ENCODE assay signal across 8 mouse cellular contexts in the genomic region with DNA sequence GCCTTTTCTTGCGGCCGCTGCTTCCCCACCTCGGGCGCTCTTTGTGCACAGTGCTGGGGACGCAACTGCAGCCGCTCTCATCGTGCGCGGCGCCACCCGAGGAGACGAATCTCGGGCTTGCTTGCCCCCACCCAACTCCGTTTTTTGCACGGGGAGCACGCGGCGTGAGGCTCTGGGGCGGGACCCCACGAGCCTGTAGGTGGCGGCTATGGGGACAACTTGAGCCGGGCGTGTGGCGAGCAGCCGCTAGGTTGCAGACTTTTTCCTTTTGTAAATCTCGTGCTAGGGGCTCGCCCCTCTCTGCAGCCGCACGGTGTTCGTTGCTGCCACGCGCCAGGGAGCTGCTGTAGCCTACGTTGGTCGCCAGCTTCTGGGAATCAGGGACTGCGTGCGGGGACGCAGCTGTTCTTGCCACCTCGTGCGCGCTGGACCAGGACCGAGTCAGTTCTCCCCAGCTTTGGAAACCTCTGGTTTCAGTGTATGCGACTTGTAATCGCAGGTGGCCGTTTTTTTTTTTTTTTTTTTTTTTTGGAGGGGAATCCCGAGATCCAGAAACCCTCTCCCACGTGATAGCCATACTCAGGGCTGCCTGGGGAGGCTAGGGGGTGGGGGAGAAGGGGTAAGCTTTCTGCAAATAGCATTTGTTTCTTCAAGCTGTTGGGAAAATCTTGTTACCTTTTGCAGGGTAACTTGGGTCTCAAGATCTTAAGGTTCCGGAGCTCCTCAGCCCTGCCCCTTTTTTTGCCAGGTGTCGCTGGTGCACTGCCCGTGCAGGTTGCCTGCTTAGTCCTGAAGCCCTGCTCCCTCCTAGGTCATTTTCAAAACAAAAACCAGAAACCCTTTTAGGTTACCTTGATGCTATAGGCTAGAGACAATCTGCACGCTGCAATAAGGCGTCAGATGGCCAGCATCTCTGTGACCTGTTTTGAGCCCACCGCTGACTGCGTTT. TPM values are rescaled to one million over a fixed set of nuclear protein-coding genes. Genes with fewer than 3 reads are reported as not detected.
DNase-seq lines count a peak whose midpoint lies in the region; ATAC-seq and TF ChIP-seq lines count a peak whose summit lies in the region.

No protein-coding gene starts in this region.

- peak; percentile 75 for ATAC-seq in midbrain, embryonic 14.5 days (ENCODE audit: low FRiP score, low TSS enrichment)

- peak; percentile 35 for DNase-seq in gastrocnemius, postnatal 10 days
- DNase-seq in gastrocnemius, postnatal 36 days, result no peak
- DNase-seq in embryo, embryonic 11.5 days (ENCODE audit: low read depth, low spot score), result peak; percentile 65
- peak; percentile 11 to 31 for DNase-seq in heart, adult 9 months (ENCODE audit: low spot score in 2 of 2)
- DNase-seq in kidney, adult 9 months, result peak; percentile 34
- DNase-seq in liver, result peak; percentile 68
- peak; percentile 91 for DNase-seq in midbrain, embryonic 14.5 days

- intact Hi-C loops in gastrocnemius, postnatal 36 days (cut with DNase I), result no loop called here

- no peaks in the 10 kb centered on the region for H3K36me3 ChIP-seq in midbrain, embryonic 14.5 days (ENCODE audit: control insufficient read depth, insufficient read depth, low read length)
- no peaks in the 10 kb centered on the region for H3K36me3 ChIP-seq in testis, adult 2 months (ENCODE audit: control insufficient read depth, insufficient read depth, low read length)

- H3K9ac ChIP-seq in midbrain, embryonic 14.5 days (replicated peaks; ENCODE audit: low read length), result peak overlapping the region; percentile 72

- peak overlapping the region; percentile 80 for H3K27ac ChIP-seq in midbrain, embryonic 14.5 days (replicated peaks; ENCODE audit: low read depth, low read length)
- H3K27ac ChIP-seq in testis, adult 2 months (ENCODE audit: control insufficient read depth, insufficient read depth, low read depth, low read length), result no peak overlapping the region; the same call in 1 of the 2 replicates

- no peaks in the 10 kb centered on the region for H3K9me3 ChIP-seq in midbrain, embryonic 14.5 days (ENCODE audit: control insufficient read depth, low read length)

- no peaks in the 10 kb centered on the region for H3K27me3 ChIP-seq in midbrain, embryonic 14.5 days (ENCODE audit: control insufficient read depth, insufficient read depth, low read length)
- no peaks in the 10 kb centered on the region for H3K27me3 ChIP-seq in testis, adult 2 months (ENCODE audit: control insufficient read depth, insufficient read depth, low read length)

- under 1% methylated on average over 53 of the region's 53 CpGs for WGBS in midbrain, embryonic 14.5 days

- TF ChIP-seq POLR2A in testis, adult 2 months (IDR thresholded peaks at IDR 0.05; ENCODE audit: control insufficient read depth, low read depth, low read length), result 0 out of 2 replicates have a peak, but pooled peaks have one; percentile 26

- H3K4me2 ChIP-seq in midbrain, embryonic 14.5 days (ENCODE audit: low read length), result peak overlapping the region; percentile 97

- peak overlapping the region; percentile 74 for H3K4me3 ChIP-seq in midbrain, embryonic 14.5 days (replicated peaks; ENCODE audit: low read depth, low read length)
- peak overlapping the region; percentile 81 for H3K4me3 ChIP-seq in testis, adult 2 months (ENCODE audit: control insufficient read depth, low read depth, low read length)

- H3K4me1 ChIP-seq in midbrain, embryonic 14.5 days (ENCODE audit: control insufficient read depth, insufficient read depth, low read length), result peaks cover 6% of the 10 kb centered on the region
- peaks cover 19% of the 10 kb centered on the region for H3K4me1 ChIP-seq in testis, adult 2 months (ENCODE audit: control insufficient read depth, insufficient read depth, low read length)

- no peak for TF ChIP-seq CTCF in testis, adult 2 months (IDR thresholded peaks at IDR 0.05; ENCODE audit: control insufficient read depth, insufficient read depth, insufficient replicate concordance, low read depth, low read length)

RNA-seq across cellular contexts. Expression of a gene that starts 1.1 kb away (rescaled TPM):
- 1 to 10 TPM; 7.3 to 7.7 TPM for total RNA-seq in gastrocnemius, postnatal 10 days (2021)
- under 1 TPM; 0.72 to 0.74 TPM for total RNA-seq in gastrocnemius, postnatal 36 days (2021)
- polyA plus RNA-seq in midbrain, embryonic 14.5 days (2014; fragmentation: Nextera tagmentation; extraction: Ambion mirVana), result 34.3 and 41.1 TPM in 2 replicates
- 8.9 and 13.8 TPM in 2 replicates for polyA plus RNA-seq in testis, adult 2 months (2012; rRNA removed)

Comparison
In these comparisons a context has a peak if more than half of its experiments do, and no peak if none do; other contexts are left out.
1. DNase-seq: peak in gastrocnemius, postnatal 10 days (single experiment), embryo, embryonic 11.5 days (single experiment), heart, adult 9 months (2 of 2), kidney, adult 9 months (single experiment), liver (single experiment) and midbrain, embryonic 14.5 days (single experiment); none in gastrocnemius, postnatal 36 days (0 of 2).
2. RNA of a gene that starts 1.1 kb away (total RNA-seq): 7.3 to 7.7 TPM in gastrocnemius, postnatal 10 days; 0.72 to 0.74 TPM in gastrocnemius, postnatal 36 days; every median in the first group is over 4 times any median in the second.